Mouse (Mus musculus): Measurements from ENCODE around the gene Uggt1. TPM values are rescaled to one million over a fixed set of nuclear protein-coding genes. Genes with fewer than 3 reads are reported as not detected.

Gene Uggt1
- total RNA-seq, 2 experiments from 2014 or later = 33.6 to 39.2 TPM

- DNase-seq (ENCODE audit: low spot score in 2 of 2) = no peak
Measured at GRCm38 (mm10) chr1:36118958-36119357, 125.6 kb downstream of the Uggt1 start.

- no peak for DNase-seq (ENCODE audit: low spot score in 2 of 2)
Measured at GRCm38 (mm10) chr1:36118061-36118685, 126.3 kb downstream of the Uggt1 start.

GRCm38 (mm10) chr1:36116488-36116887, 128.0 kb downstream of the Uggt1 start:
- DNase-seq (ENCODE audit: low spot score in 2 of 2) = no peak

- DNase-seq (ENCODE audit: low spot score in 2 of 2) = no peak
Measured at GRCm38 (mm10) chr1:36114844-36115243, 129.7 kb downstream of the Uggt1 start.

- no peak for DNase-seq (ENCODE audit: low spot score in 2 of 2)
Measured at GRCm38 (mm10) chr1:36113670-36114069, 130.8 kb downstream of the Uggt1 start.

- DNase-seq (ENCODE audit: low spot score in 2 of 2) = no peak
Measured at GRCm38 (mm10) chr1:36112665-36113064, 131.9 kb downstream of the Uggt1 start.

- no peak for DNase-seq (ENCODE audit: low spot score in 2 of 2)
Measured at GRCm38 (mm10) chr1:36109987-36110386, 134.5 kb downstream of the Uggt1 start.

- no peak for DNase-seq (ENCODE audit: low spot score in 2 of 2)
Measured at GRCm38 (mm10) chr1:36105917-36106706, 138.4 kb downstream of the Uggt1 start.

- DNase-seq (ENCODE audit: low spot score in 2 of 2) = no peak
Measured at GRCm38 (mm10) chr1:36100371-36100770, 144.1 kb downstream of the Uggt1 start.

- DNase-seq (ENCODE audit: low spot score in 2 of 2) = no peak
Measured at GRCm38 (mm10) chr1:36098432-36098831, 146.1 kb downstream of the Uggt1 start.

- DNase-seq (ENCODE audit: low spot score in 2 of 2) = peak; percentile 94 to 97
Measured at GRCm38 (mm10) chr1:36095423-36096272, 148.9 kb downstream of the Uggt1 start.

GRCm38 (mm10) chr1:36093741-36094140, 150.8 kb downstream of the Uggt1 start:
- DNase-seq (ENCODE audit: low spot score in 2 of 2) = no peak

- DNase-seq (ENCODE audit: low spot score in 2 of 2) = no peak
Measured at GRCm38 (mm10) chr1:36091246-36091645, 153.3 kb downstream of the Uggt1 start.

GRCm38 (mm10) chr1:36090722-36091110, 153.8 kb downstream of the Uggt1 start:
- no peak for DNase-seq (ENCODE audit: low spot score in 2 of 2)

Small RNAs within 50 kb of the gene (microRNA-seq; reads per million reads assigned to microRNA genes)
- gene Mir6897 = 7.9 to 9.4 reads per million in 2 experiments

Other genes starting within 250 kb of the Uggt1 start
- 10 to 100 TPM; 38.6 to 39.5 TPM for gene Hs6st1, start 176.3 kb downstream of the Uggt1 start, total RNA-seq (2021)
- gene Neurl3, start 30.0 kb upstream of the Uggt1 start, total RNA-seq (2021) = under 1 TPM; 0.53 to 0.77 TPM
- gene Arid5a, start 63.0 kb upstream of the Uggt1 start, total RNA-seq (2021) = 10 to 100 TPM; 15.2 to 16.4 TPM
- 10 to 100 TPM; 71.2 to 76.0 TPM for gene Kansl3, start 124.5 kb upstream of the Uggt1 start, total RNA-seq (2021)
- not detected for gene Fer1l5, start 127.6 kb upstream of the Uggt1 start, total RNA-seq (2021)
- gene Lman2l, start 200.6 kb upstream of the Uggt1 start, total RNA-seq (2021) = 10 to 100 TPM; 72.1 to 77.4 TPM
- 10 to 100 TPM; 15.6 to 16.6 TPM for gene Cnnm4, start 226.9 kb upstream of the Uggt1 start, total RNA-seq (2021)

All from layer of hippocampus, adult 18-20 months (tissue).